Mouse (Mus musculus) neural tube, embryonic 14.5 days (tissue): Measurements from ENCODE around the gene Uvssa. TPM values are rescaled to one million over a fixed set of nuclear protein-coding genes. Genes with fewer than 3 reads are reported as not detected.

Source experiments
- ATAC-seq: fragments of 200-750 bp; cut with Nextera tagmentation; 2 replicates; pipeline ENCODE4 v1.8.0; 2017; ENCODE audit warnings: low read depth, mild to moderate bottlenecking, moderate TSS enrichment, moderate library complexity
- H3K27ac ChIP-seq: fragments of 300-500 bp; sonication (generic); 2 replicates; pipeline ENCODE4 v1.5.1; 2014; ENCODE audit warnings: low read depth, mild to moderate bottlenecking, control low read depth, low read length, moderate library complexity, mixed read lengths
- H3K27me3 ChIP-seq: fragments of 300-500 bp; sonication (generic); 2 replicates; pipeline ENCODE4 v1.6.1; 2014; ENCODE audit warnings: low read length; ENCODE audit not compliant: control insufficient read depth, insufficient read depth
- H3K36me3 ChIP-seq: fragments of 300-500 bp; sonication (generic); 2 replicates; pipeline ENCODE4 v1.6.1; 2014; ENCODE audit warnings: low read length, mixed read lengths; ENCODE audit not compliant: control insufficient read depth, insufficient read depth
- H3K4me1 ChIP-seq: fragments of 300-500 bp; sonication (generic); 2 replicates; pipeline ENCODE4 v1.6.1; 2014; ENCODE audit warnings: low read length; ENCODE audit not compliant: control insufficient read depth, insufficient read depth
- H3K4me2 ChIP-seq: fragments of 300-500 bp; sonication (generic); 2 replicates; pipeline ENCODE4 v1.6.1; 2014; ENCODE audit warnings: mild to moderate bottlenecking, low read depth, low read length, control low read depth
- H3K4me3 ChIP-seq: fragments of 300-500 bp; sonication (generic); 2 replicates; pipeline ENCODE4 v1.5.1; 2014; ENCODE audit warnings: low read depth, low read length, control low read depth, mixed read lengths
- H3K9ac ChIP-seq: fragments of 300-500 bp; sonication (generic); replicated peaks from 2 replicates; pipeline ENCODE4 v1.6.1; 2014; ENCODE audit warnings: low read depth, mild to moderate bottlenecking, control low read depth, low read length, mixed read lengths
- H3K9me3 ChIP-seq: fragments of 300-500 bp; sonication (generic); 2 replicates; pipeline ENCODE4 v1.6.1; 2016; ENCODE audit warnings: low read length; ENCODE audit not compliant: control insufficient read depth
- WGBS: fragments of 180-500 bp; shearing (Covaris S2); extraction: QIAGEN DNeasy Blood & Tissue Kit; methylation state at CpG from one replicate; pipeline ENCODE4 v1.1.7; 2014; 5-methylcytosine and 5-hydroxymethylcytosine counted together
- polyA plus RNA-seq: library from polyadenylated mRNA; unstranded; fragments of >200 nt; fragmentation: Nextera tagmentation; extraction: Ambion mirVana; gene quantifications from 2 replicates; pipeline ENCODE4 v1.2.1, GENCODE M21; 2014

The Uvssa gene
- polyA plus RNA-seq, 1 experiment from 2014 or later = 9.0 TPM

- WGBS = 64% methylated on average over 8 of the region's 8 CpGs
- no peak overlapping the region for H3K27ac ChIP-seq
- H3K4me1 ChIP-seq = no peaks in the 10 kb centered on the region
- no peak overlapping the region for H3K4me2 ChIP-seq
- no peaks in the 10 kb centered on the region for H3K36me3 ChIP-seq
- H3K4me3 ChIP-seq = no peak overlapping the region
- no peaks in the 10 kb centered on the region for H3K9me3 ChIP-seq
- ATAC-seq = no peak
- H3K27me3 ChIP-seq = peaks cover 3% of the 10 kb centered on the region; the same call in 1 of the 2 replicates
- H3K9ac ChIP-seq = no peak overlapping the region
These were observed 77.4 kb downstream of the Uvssa start for GRCm38 (mm10) chr5:33455737-33456136.

GRCm38 (mm10) chr5:33458132-33458622 lies 79.8 kb downstream of the Uvssa start:
- no peak overlapping the region for H3K4me3 ChIP-seq
- H3K27me3 ChIP-seq = 0 out of 2 replicates have a peak, but pooled peaks cover 3% of the 10 kb centered on the region
- ATAC-seq = no peak
- H3K27ac ChIP-seq = no peak overlapping the region
- H3K36me3 ChIP-seq = no peaks in the 10 kb centered on the region
- H3K9ac ChIP-seq = no peak overlapping the region
- H3K4me2 ChIP-seq = no peak overlapping the region
- 32% methylated on average over 3 of the region's 3 CpGs for WGBS
- H3K9me3 ChIP-seq = no peaks in the 10 kb centered on the region
- H3K4me1 ChIP-seq = no peaks in the 10 kb centered on the region

GRCm38 (mm10) chr5:33459111-33459510 lies 80.8 kb downstream of the Uvssa start:
- Histone ChIP-seq H3K9me3 (no peaks in the 10 kb centered on the region), H3K4me3 (no peak overlapping the region), H3K4me1 (no peaks in the 10 kb centered on the region), H3K27ac (no peak overlapping the region), H3K27me3 (0 out of 2 replicates have a peak, but pooled peaks cover 3% of the 10 kb centered on the region), H3K9ac (no peak overlapping the region), H3K36me3 (no peaks in the 10 kb centered on the region), H3K4me2 (no peak overlapping the region)
- 65% methylated on average over 2 of the region's 2 CpGs for WGBS
- no peak for ATAC-seq

- no peak for ATAC-seq
- Histone ChIP-seq H3K27ac (no peak overlapping the region), H3K36me3 (no peaks in the 10 kb centered on the region), H3K9me3 (no peaks in the 10 kb centered on the region), H3K4me3 (no peak overlapping the region), H3K9ac (no peak overlapping the region), H3K4me2 (no peak overlapping the region), H3K4me1 (0 out of 2 replicates have a peak, but pooled peaks cover 3% of the 10 kb centered on the region), H3K27me3 (no peaks in the 10 kb centered on the region)
- WGBS = 65% methylated on average over 7 of the region's 7 CpGs
These were observed 86.0 kb downstream of the Uvssa start for GRCm38 (mm10) chr5:33464390-33464789.

GRCm38 (mm10) chr5:33465464-33465863 lies 87.1 kb downstream of the Uvssa start:
- Histone ChIP-seq H3K9ac (no peak overlapping the region), H3K4me1 (0 out of 2 replicates have a peak, but pooled peaks cover 3% of the 10 kb centered on the region), H3K27me3 (no peaks in the 10 kb centered on the region), H3K4me2 (no peak overlapping the region), H3K27ac (no peak overlapping the region), H3K36me3 (no peaks in the 10 kb centered on the region), H3K9me3 (no peaks in the 10 kb centered on the region), H3K4me3 (no peak overlapping the region)
- ATAC-seq = no peak
- WGBS = 15% methylated on average over 11 of the region's 11 CpGs

Other genes with a start within 250 kb of the Uvssa start
- gene Spon2, start 160.1 kb upstream of the Uvssa start, polyA plus RNA-seq = 0.54 and 3.0 TPM in 2 replicates
- gene Ctbp1, start 103.6 kb upstream of the Uvssa start, polyA plus RNA-seq = 513 and 549 TPM in 2 replicates
- 117 and 127 TPM in 2 replicates for gene Maea, start 43.0 kb upstream of the Uvssa start, polyA plus RNA-seq
- gene Nkx1-1, start 55.4 kb downstream of the Uvssa start, polyA plus RNA-seq = 0.44 and 0.74 TPM in 2 replicates